Mouse (Mus musculus): ENCODE results near the gene Ewsr1.
A peak's percentile ranks its signal among the peaks of the same experiment; 100 is the strongest.

Gene Ewsr1

DNA sequence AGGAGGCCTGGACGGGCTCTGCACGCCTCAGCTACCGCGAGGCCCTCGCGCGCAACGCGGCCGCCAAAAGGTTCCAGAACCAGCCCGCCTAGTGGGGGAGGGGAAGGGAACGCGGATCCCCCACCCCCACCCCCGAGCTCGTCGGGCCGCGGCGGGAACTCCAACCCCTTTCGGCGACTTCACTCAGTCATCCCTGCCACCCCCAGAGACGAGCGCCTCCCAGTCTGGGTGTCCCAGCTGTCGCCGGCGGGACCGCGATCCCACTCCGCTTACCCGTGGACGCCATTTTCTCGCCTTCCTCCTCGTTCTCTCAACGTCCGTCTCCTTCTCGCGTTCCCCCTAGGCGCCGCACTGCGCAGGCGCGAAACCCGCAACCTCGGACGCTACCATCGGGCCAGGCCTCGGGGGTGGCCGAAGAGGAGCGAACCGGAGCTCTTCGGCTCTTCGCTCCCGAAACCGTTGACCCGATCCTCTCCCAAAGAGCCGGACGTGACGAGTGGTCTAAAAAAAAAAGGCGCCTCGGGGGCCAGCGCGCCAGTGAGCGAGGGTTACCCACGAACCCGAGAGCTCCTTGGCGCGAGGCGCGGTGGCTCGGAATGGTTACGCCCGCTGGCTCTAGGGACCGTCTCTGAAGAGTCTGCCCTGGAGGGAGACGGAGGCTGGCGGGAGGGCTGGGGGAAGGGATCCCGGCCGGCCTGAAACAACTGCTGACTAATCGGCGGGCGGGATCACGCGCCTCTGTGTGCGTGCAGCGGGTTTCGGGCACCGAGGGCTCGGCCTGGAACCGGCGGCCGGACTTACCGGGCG lies at the start of gene Ewsr1, which contains the start of gene Rhbdd3:
Gene Ewsr1 (minus strand): TSS at position 531 of the 807 bp plus-strand sequence.
Gene Rhbdd3 (plus strand): TSS at position 191 of the 807 bp plus-strand sequence.
- DNase-seq (ENCODE audit: low read depth) = peak; percentile 93

DNA sequence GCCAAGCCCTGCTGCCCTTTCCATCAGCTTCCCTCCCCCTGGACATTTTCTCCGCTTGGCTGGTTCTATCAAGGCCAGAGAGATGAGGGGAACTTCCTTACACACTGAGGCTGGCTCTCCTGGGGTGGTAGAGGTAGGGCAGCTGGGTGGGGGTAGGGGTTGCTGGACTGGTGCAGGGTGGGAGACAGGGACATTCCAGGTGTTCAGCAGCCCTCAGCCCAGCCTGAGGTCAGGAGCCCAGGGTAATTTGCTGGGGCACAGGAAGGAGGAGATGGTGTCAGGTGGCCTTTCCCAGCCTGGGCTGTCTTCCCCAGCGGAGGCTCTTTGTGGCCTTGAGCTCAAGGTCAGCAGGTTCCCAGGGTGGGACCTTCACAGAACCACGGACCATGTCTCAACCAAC lies 46.5 kb upstream of the Ewsr1 start:
- DNase-seq (ENCODE audit: low read depth) = no peak

DNA sequence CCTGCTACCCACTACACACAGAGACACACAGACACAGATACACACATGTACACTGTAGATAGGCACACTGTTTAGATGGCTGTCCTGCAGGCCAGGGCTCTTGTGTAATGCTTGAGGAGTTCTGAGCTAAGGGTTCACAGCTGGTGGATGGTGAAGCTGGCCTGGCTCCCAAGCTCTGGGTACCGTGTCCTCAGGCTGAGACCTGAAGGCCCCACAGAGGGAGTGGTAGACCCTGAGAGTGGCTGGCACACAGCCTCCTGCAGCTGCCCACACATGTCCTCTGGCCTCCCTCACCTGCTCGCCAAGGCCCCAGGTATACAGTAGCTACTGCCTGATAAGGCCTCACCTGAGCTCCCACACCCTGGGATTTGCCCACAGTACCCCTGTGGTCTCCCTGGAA lies 42.9 kb upstream of the Ewsr1 start:
- no peak for DNase-seq (ENCODE audit: low read depth)

GRCm38 (mm10) chr11:5141252-5141651 lies 42.2 kb upstream of the Ewsr1 start:
- DNase-seq (ENCODE audit: low read depth) = no peak

GRCm38 (mm10) chr11:5140619-5141018 lies 41.6 kb upstream of the Ewsr1 start:
- no peak for DNase-seq (ENCODE audit: low read depth)

- no peak for DNase-seq (ENCODE audit: low read depth)
Observed at GRCm38 (mm10) chr11:5139372-5139771, 40.3 kb upstream of the Ewsr1 start.

DNA sequence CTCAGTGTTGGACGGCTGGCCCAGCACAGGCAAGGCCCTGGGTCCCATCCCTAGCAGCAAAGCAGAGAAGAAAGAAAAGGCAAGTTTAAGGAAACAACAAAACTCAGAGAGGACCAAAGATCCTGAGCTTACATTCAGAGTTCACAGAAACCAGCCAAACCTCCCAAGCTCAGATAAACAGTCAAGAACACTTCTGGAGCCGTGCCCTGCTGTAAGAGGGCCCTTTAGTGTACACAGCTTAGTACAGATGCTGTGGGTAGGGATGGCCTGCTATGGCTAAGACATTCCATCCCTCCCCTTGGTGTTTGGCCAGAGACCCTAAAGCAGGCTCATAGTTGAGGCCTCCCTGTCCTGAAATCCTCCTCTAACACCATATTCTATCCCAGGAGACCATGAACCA lies 39.6 kb upstream of the Ewsr1 start:
- no peak for DNase-seq (ENCODE audit: low read depth)

DNA sequence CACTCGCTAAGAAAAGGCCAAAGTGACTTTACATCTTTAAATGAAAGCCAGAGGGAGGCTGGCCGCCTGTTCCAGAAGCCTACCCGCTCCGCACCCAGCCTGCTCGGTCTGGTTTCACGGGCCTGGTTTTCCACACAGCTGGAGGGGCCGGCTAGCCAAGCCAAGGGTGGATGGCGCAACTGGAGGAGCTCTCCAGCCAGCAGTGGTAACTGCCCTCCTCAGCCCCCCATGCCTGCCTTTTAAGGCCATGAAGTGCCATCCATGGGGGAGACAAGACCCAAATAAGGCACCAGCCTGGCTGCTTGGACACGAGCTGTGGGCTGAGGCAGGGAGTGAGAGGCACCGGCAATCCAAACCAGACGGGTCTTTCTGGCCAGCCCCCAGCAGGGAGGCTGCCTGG lies 36.8 kb upstream of the Ewsr1 start:
- DNase-seq (ENCODE audit: low read depth) = no peak

DNA sequence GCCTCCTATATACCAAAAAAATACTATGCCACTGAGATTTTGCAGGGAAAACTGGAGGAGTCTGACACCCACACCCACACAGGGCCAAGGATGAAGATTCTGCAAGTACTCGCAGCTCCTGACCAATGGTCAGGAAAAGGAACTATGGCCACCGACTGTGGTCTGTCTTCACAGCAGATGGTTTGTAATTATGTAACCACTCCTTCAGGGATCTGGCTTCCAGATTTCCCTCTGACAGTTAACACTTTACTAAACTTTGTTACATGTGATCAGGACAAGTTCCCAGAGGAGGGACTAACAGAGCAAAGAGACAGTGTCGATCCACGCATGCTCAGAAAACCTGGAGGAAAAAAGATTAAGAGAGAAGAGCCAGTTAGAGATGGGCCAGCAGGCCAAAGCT lies 33.7 kb upstream of the Ewsr1 start:
- DNase-seq (ENCODE audit: low read depth) = no peak

- DNase-seq (ENCODE audit: low read depth) = no peak
Observed at GRCm38 (mm10) chr11:5130111-5130665, 31.1 kb upstream of the Ewsr1 start.

GRCm38 (mm10) chr11:5129035-5129480 lies 30.0 kb upstream of the Ewsr1 start:
- no peak for DNase-seq (ENCODE audit: low read depth)

GRCm38 (mm10) chr11:5125713-5126112 lies 26.6 kb upstream of the Ewsr1 start:
- DNase-seq (ENCODE audit: low read depth) = no peak

DNA sequence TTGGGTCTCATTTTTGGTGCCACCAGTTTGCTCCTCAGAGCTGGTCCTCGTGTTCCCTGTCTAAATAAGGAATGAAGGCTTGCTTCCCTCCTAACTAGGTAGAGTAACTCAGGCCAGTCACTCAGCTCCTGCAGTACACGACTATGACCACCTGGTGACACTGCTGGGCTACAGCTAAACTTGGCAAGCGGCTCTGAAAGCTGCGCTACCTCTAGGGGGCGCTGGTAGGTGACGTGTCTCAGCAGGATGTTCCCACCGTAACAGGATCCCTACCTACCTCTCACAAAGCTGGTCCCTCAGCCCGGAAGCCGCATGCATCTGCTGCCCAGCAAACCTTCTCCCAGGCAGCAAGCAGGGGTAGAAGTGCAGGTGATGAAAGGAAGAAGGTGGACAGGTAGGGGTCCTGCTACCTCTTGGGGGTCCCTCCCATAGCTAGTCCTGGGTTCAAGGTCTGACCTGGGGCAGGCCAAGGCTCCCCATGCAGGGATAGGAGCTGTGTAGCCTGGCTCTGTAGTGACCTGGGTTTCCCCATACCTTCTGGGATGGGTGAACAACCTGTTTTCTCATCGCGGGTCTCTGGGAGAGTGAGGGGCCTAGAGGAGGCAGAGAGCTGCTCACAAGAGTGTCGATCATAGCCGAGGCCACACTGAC lies 16.0 kb upstream of the Ewsr1 start:
- peak; percentile 93 for DNase-seq (ENCODE audit: low read depth)

DNA sequence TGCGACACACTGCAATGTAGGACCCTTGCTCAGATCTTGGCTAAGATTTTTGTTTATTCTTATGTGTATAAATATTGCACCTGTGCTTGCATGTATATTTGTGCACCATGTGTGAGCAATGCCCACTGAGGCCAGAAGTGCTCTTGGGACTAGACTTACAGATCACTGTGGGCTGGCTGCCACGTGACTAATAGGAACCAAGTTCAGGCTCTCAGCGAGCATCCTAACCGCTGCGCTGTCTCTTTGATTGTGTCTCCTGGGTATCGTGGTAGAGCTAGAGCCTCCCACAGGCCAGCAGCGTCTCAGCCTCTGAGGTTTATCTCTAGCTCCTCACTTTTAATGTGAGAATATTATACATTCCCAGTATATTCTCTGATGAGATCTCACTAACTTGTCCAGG lies 14.6 kb upstream of the Ewsr1 start:
- no peak for DNase-seq (ENCODE audit: low read depth)

DNA sequence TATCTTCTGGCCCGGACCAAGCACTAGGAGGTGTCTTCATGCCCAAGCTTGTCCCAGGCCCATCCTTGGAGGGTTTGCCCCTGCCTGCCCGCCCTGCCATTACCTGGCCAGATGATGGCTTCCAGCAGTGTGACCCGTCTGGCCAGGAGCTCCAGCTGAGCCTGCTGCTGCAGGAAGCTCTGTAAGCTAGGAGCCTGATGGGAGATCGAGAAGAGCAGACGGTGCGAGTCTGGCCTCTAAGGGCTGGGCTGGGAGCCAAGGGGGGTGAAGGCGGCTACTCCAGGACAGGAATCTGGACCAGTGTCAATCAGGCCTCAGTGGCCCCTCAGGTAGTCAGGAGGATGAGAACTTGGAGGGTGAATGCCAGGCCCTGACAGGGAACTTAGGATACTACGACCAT lies 10.4 kb upstream of the Ewsr1 start:
- DNase-seq (ENCODE audit: low read depth) = no peak

DNA sequence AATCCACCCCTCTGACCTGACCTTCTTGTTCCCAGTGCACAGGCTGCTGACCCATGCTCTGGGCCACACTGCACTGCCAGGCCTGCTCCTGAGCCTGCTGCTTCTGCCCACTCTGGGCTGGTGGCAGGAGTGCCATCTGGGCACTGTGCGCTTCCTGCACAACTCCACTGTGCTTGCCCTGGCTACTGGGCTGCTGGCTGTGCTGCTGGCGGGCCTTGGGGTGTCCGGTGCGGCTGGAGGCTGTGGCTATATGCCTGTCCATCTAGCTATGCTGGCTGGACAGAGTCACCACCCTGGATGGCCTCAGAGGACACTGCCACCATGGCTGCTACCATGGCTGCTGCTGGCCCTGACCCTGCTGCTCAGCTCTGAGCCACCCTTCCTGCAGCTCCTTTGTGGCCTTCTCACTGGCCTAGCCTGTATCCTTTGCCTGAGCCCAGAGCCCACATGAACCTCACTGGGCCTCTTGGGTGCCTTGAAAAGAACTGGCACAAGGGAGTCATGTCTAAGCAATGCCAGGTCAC lies 5.0 kb upstream of the Ewsr1 start:
- no peak for DNase-seq (ENCODE audit: low read depth)

DNA sequence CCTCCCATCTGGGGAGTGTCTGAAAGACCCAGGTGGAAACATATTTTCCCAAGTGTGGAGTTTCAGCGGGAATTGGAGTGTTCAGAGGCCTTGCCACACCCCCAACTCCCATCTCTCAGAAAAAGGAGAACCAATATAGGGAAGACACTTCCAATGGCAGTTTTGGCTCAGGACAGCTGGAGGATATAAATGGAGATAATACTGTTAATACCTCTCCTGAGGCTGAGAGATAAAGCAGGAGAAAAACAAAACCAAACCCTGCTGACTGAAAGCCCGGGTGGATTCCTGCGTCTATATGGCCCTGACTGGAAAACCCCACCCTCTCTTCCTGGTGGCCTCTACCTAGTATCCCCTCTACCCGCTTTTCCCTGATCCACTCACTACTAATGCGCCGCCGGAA lies 3.3 kb upstream of the Ewsr1 start:
- no peak for DNase-seq (ENCODE audit: low read depth)

GRCm38 (mm10) chr11:5101641-5102040 lies 2.6 kb upstream of the Ewsr1 start:
- DNase-seq (ENCODE audit: low read depth) = no peak

GRCm38 (mm10) chr11:5100801-5101200 lies 1.7 kb upstream of the Ewsr1 start:
- no peak for DNase-seq (ENCODE audit: low read depth)

DNA sequence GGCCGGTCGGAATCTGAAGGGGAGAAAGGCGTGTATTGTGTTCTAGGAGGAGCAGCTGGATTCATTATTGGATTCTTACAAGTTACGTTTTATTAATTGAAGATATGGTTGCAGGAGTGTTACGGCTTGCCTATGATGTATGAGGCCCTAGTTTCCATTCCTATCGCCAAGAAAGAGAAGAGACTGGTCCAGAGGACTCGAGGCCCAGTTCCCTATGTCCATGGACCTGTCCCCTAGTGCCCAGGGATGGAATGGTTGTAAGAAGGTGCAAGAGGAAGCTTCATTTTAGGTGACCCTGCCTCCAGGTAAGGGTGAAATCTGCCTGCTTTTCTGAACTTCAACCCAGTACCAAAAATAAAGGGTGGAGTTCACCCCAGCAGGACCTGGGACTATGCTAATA lies 1.2 kb upstream of the Ewsr1 start:
- DNase-seq (ENCODE audit: low read depth) = no peak

GRCm38 (mm10) chr11:5099576-5100183 lies 614 bp upstream of the Ewsr1 start:
- DNase-seq (ENCODE audit: low read depth) = peak; percentile 82

GRCm38 (mm10) chr11:5098035-5098735 lies 881 bp downstream of the Ewsr1 start:
- DNase-seq (ENCODE audit: low read depth) = no peak

All from c-Kit-positive CD71-negative TER-119-negative erythroid progenitor cells, embryonic 14.5 days (primary cell).